Mouse (Mus musculus) megakaryocyte-erythroid progenitor cell, adult 5-6 weeks (primary cell): ENCODE results near the gene Rbm38. TPM values are rescaled to one million over a fixed set of nuclear protein-coding genes. Genes with fewer than 3 reads are reported as not detected.

ENCODE experiments used
- ATAC-seq: replicated peaks from 2 replicates; pipeline ENCODE4 v1.8.0; 2016; ENCODE audit warnings: mild to moderate bottlenecking, inconsistent platforms; ENCODE audit not compliant: severe bottlenecking, poor library complexity, low FRiP score, low TSS enrichment
- total RNA-seq, 2 experiments: library from RNA; stranded (forward) in 1 of 2; stranded (reverse) in 1 of 2; fragments of 200-1000, 215-1000 nt in 1 of 2; fragments of >200 nt in 1 of 2; fragmentation: Nextera tagmentation in 1 of 2; gene quantifications; 2 replicates each; pipeline ENCODE4 v1.2.3; 2014 to 2017

Gene Rbm38
- total RNA-seq, 2 experiments from 2014 or later = 116 to 218 TPM

- no peak for ATAC-seq
These were observed 29.5 kb downstream of the Rbm38 start for GRCm38 (mm10) chr2:173049817-173050216.

- no peak for ATAC-seq
These were observed 30.5 kb downstream of the Rbm38 start for GRCm38 (mm10) chr2:173050604-173051382.

GRCm38 (mm10) chr2:173052881-173053280 is 32.6 kb downstream of the Rbm38 start:
- ATAC-seq = no peak

- no peak for ATAC-seq
These were observed 33.5 kb downstream of the Rbm38 start for GRCm38 (mm10) chr2:173053846-173054245.

- no peak for ATAC-seq
These were observed 36.1 kb downstream of the Rbm38 start for GRCm38 (mm10) chr2:173056303-173056881.

GRCm38 (mm10) chr2:173056882-173057315 is 36.6 kb downstream of the Rbm38 start:
- ATAC-seq = peak; percentile 88

- ATAC-seq = peak; percentile 17; the same call in 1 of the 2 replicates
These were observed 37.3 kb downstream of the Rbm38 start for GRCm38 (mm10) chr2:173057623-173058022.

GRCm38 (mm10) chr2:173058263-173058662 is 38.0 kb downstream of the Rbm38 start:
- ATAC-seq = no peak

GRCm38 (mm10) chr2:173060450-173060849 is 40.2 kb downstream of the Rbm38 start:
- ATAC-seq = no peak

GRCm38 (mm10) chr2:173061443-173062351 is 41.4 kb downstream of the Rbm38 start:
- ATAC-seq = peak; percentile 47

GRCm38 (mm10) chr2:173063219-173063618 is 42.9 kb downstream of the Rbm38 start:
- ATAC-seq = no peak

- no peak for ATAC-seq
These were observed 44.6 kb downstream of the Rbm38 start for GRCm38 (mm10) chr2:173064864-173065263.

GRCm38 (mm10) chr2:173072948-173073347 is 52.6 kb downstream of the Rbm38 start:
- ATAC-seq = no peak

- no peak for ATAC-seq
These were observed 53.4 kb downstream of the Rbm38 start for GRCm38 (mm10) chr2:173073666-173074065.

- no peak for ATAC-seq
These were observed 56.6 kb downstream of the Rbm38 start for GRCm38 (mm10) chr2:173076921-173077320.

GRCm38 (mm10) chr2:173079766-173080549 is 59.7 kb downstream of the Rbm38 start:
- ATAC-seq = no peak

GRCm38 (mm10) chr2:173080785-173081241 is 60.5 kb downstream of the Rbm38 start:
- peak; percentile 81 for ATAC-seq

GRCm38 (mm10) chr2:173082706-173083105 is 62.4 kb downstream of the Rbm38 start:
- no peak for ATAC-seq

GRCm38 (mm10) chr2:173083106-173083505 is 62.8 kb downstream of the Rbm38 start:
- ATAC-seq = no peak
